In the genomic region with DNA sequence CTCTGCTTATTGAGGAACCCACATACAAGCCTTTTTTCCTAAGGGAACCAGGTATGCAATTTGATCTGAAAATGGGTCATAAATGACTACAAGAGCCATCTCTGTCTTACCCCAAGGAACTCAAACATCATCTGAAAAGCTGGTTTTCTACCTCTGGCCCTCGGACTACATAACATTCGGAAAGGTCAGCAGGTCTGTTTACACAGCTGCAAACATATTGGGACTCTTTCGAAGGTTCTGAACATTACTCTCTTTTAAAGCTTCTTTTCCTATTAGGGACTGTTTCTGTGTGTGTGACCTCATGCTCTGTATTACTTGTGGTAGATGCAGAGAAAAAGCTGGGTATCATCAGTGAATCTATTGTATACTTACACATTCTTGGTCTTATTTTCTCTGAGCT, we compare ENCODE assay signal across 26 mouse cellular contexts.
DNase-seq lines count a peak whose midpoint lies in the region; ATAC-seq and TF ChIP-seq lines count a peak whose summit lies in the region.
"Had no signal": no experiment of that assay in that cellular context is flagged by ENCODE, and none has a peak within 500 bp of the region (broad histone marks: within the 10 kb centered on the region; RNA-seq: fewer than 3 reads in every experiment).

No protein-coding gene starts in this region.

- WGBS in kidney, postnatal 0 days, result 21% methylated on average over 3 of the region's 3 CpGs
- WGBS in kidney, embryonic 15.5 days, result 24% methylated on average over 3 of the region's 3 CpGs

- no peak overlapping the region for H3K4me2 ChIP-seq in kidney, postnatal 0 days (ENCODE audit: low read length)
- no peak overlapping the region for H3K4me2 ChIP-seq in kidney, embryonic 15.5 days
- H3K4me2 ChIP-seq: forebrain, embryonic 13.5 days; heart, embryonic 11.5 days; hindbrain, embryonic 14.5 days had no signal

- H3K9ac ChIP-seq in kidney, postnatal 0 days (ENCODE audit: low read depth, low read length), result no peak overlapping the region
- H3K9ac ChIP-seq in kidney, embryonic 15.5 days, result no peak overlapping the region
- H3K9ac ChIP-seq: forebrain, embryonic 13.5 days; hindbrain, embryonic 14.5 days had no signal

- no peak overlapping the region for H3K27ac ChIP-seq in kidney, postnatal 0 days
- H3K27ac ChIP-seq in kidney, embryonic 15.5 days, result no peak overlapping the region
- H3K27ac ChIP-seq: forebrain, embryonic 10.5 days; forebrain, embryonic 13.5 days; heart, adult 2 months; hindbrain, embryonic 14.5 days had no signal

- no peaks in the 10 kb centered on the region for H3K4me1 ChIP-seq in kidney, postnatal 0 days (replicated peaks; ENCODE audit: insufficient read depth, low read length)
- H3K4me1 ChIP-seq in kidney, embryonic 15.5 days, result no peaks in the 10 kb centered on the region
- H3K4me1 ChIP-seq: forebrain, embryonic 10.5 days; forebrain, embryonic 13.5 days had no signal

- no peaks in the 10 kb centered on the region for H3K9me3 ChIP-seq in kidney, postnatal 0 days (replicated peaks; ENCODE audit: low read length)
- no peaks in the 10 kb centered on the region for H3K9me3 ChIP-seq in kidney, embryonic 15.5 days (replicated peaks)
- H3K9me3 ChIP-seq: forebrain, embryonic 10.5 days; forebrain, embryonic 13.5 days; G1E had no signal

- H3K27me3 ChIP-seq in kidney, postnatal 0 days (ENCODE audit: insufficient read depth, low read length), result no peaks in the 10 kb centered on the region
- H3K27me3 ChIP-seq in kidney, embryonic 15.5 days, result no peaks in the 10 kb centered on the region
- H3K27me3 ChIP-seq: CH12.LX; forebrain, embryonic 13.5 days; Patski had no signal

- intact Hi-C loops in left cerebral cortex, postnatal 10 days (cut with DNase I), result no loop called here
- intact Hi-C loops in left cerebral cortex, postnatal 4 days (cut with DNase I), result no loop called here

- H3K4me3 ChIP-seq in kidney, postnatal 0 days (replicated peaks; ENCODE audit: low read depth, low read length), result no peak overlapping the region
- no peak overlapping the region for H3K4me3 ChIP-seq in kidney, embryonic 15.5 days (replicated peaks)
- H3K4me3 ChIP-seq: forebrain, embryonic 10.5 days; forebrain, embryonic 13.5 days; heart, adult 2 months had no signal

- TF ChIP-seq CTCF in kidney, postnatal 0 days (IDR thresholded peaks at IDR 0.05; ENCODE audit: low read depth), result no peak

- no peaks in the 10 kb centered on the region for H3K36me3 ChIP-seq in kidney, postnatal 0 days (ENCODE audit: insufficient read depth, low read length)
- no peaks in the 10 kb centered on the region for H3K36me3 ChIP-seq in kidney, embryonic 15.5 days
- H3K36me3 ChIP-seq: forebrain, embryonic 10.5 days; G1E had no signal

- ATAC-seq in kidney, postnatal 0 days (replicated peaks; ENCODE audit: low FRiP score, low read depth), result no peak
- no peak for ATAC-seq in kidney, embryonic 15.5 days (replicated peaks; ENCODE audit: low FRiP score)
- ATAC-seq: forebrain, embryonic 13.5 days; forebrain, embryonic 16.5 days; intestine, postnatal 0 days; Patski had no signal

- peak; percentile 14 for DNase-seq in kidney, postnatal 0 days (ENCODE audit: low spot score)
- DNase-seq in embryo, embryonic 10.5 days (ENCODE audit: low spot score), result peak; percentile 64
- DNase-seq in embryo, embryonic 9.5 days (ENCODE audit: extremely low spot score), result peak; percentile 17
- DNase-seq in mesoderm, embryonic 11.5 days (ENCODE audit: low read depth, low spot score), result peak; percentile 44
- no peak for DNase-seq in left cerebral cortex, postnatal 10 days (ENCODE audit: extremely low spot score in 1 of 2, low spot score in 2 of 2)
- DNase-seq in left cerebral cortex, postnatal 4 days, result no peak
- DNase-seq: adrenal gland, postnatal 10 days; adrenal gland, postnatal 36 days; B cell, adult 2 months; cerebellum, adult 8-10 months; cerebellum, postnatal 10 days; cerebellum, postnatal 36 days; gastrocnemius, postnatal 10 days; gastrocnemius, postnatal 36 days; heart, adult 2 months; heart, postnatal 36 days had no signal

Comparison
In these comparisons a context has a peak if more than half of its experiments do, and no peak if none do; other contexts are left out.
1. DNase-seq: peak in kidney, postnatal 0 days (single experiment), embryo, embryonic 10.5 days (single experiment), embryo, embryonic 9.5 days (single experiment) and mesoderm, embryonic 11.5 days (single experiment); none in left cerebral cortex, postnatal 10 days (0 of 2) and left cerebral cortex, postnatal 4 days (single experiment).